Mouse (Mus musculus): ENCODE data around the gene Cotl1. TPM values are rescaled to one million over a fixed set of nuclear protein-coding genes. Genes with fewer than 3 reads are reported as not detected.

Gene Cotl1
- polyA plus RNA-seq (2015; fragmentation: Nextera tagmentation; extraction: Ambion mirVana) = 76.6 and 105 TPM in 2 replicates

DNA sequence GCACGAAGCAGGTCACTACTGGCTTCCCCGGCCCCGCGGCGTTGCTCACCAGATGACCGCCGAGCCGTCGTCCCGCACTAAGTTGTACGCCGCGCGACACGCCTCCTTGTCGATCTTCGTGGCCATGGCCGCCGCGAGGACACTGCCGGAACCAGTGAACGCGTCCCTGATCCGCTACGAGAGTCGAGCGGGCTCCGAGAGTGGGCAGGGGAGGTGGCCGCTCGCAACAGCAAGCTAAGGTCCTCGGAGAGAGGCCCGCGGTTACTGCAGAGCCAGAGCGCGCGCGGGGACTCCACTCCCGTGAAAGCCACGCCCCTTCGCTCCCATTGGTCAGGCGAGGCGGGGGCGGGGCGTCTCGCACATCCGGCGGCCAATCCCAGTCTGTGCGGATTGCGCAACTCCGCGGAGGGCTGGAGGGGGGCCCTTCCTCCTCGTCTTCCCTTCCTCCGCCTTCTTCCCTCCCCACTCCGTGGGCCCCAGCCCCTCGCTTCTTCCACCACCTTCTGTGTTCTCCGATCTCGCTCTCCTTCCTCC, at the start of gene Cotl1:
TSS of gene Cotl1 (minus strand) at position 270 of the 534 bp plus-strand sequence.
- peak within 1 kb of the TSS; percentile 79 for H3K27ac ChIP-seq (replicated peaks)
- no peaks in the 10 kb centered on the region for H3K27me3 ChIP-seq
- no peaks in the 10 kb centered on the region for H3K36me3 ChIP-seq
- peak within 1 kb of the TSS; percentile 58 for H3K9ac ChIP-seq
- H3K9me3 ChIP-seq (replicated peaks) = no peaks in the 10 kb centered on the region
- WGBS = 0% methylated on average over 56 of the region's 57 CpGs
- H3K4me1 ChIP-seq = peaks cover 42% of the 10 kb centered on the region
- ATAC-seq (ENCODE audit: insufficient number of reproducible peaks, low FRiP score, low TSS enrichment, low read depth) = peak; percentile 94
- H3K4me3 ChIP-seq (replicated peaks) = peak within 1 kb of the TSS; percentile 60
- H3K4me2 ChIP-seq (replicated peaks) = peak within 1 kb of the TSS; percentile 87

DNA sequence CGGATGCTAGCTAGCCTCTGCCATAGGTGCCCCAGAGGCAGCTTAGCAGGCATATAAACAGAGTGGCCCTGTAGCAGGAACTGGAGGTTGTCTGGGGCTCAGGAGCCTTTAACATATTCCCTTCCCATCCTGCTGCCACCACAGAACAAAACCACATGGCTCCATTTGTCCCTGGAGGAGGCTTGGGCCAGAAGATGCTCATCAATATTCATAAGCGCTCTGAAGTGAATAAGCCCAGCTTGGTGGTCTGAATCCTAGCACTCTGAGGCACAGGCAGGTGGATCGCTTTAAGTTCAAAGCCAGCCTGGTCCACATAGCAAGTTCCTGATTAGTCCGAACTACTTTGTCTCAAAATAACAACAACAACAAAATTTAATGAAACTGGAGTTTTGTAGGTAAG, 47.7 kb upstream of the Cotl1 start:
- H3K27me3 ChIP-seq = peaks cover 3% of the 10 kb centered on the region; the same call in 1 of the 2 replicates
- WGBS = 50% methylated on average over 4 of the region's 4 CpGs
- H3K9me3 ChIP-seq (replicated peaks) = no peaks in the 10 kb centered on the region
- H3K36me3 ChIP-seq = no peaks in the 10 kb centered on the region
- H3K4me3 ChIP-seq (replicated peaks) = no peak overlapping the region
- H3K27ac ChIP-seq (replicated peaks) = no peak overlapping the region
- H3K9ac ChIP-seq = no peak overlapping the region
- H3K4me1 ChIP-seq = peaks cover 6% of the 10 kb centered on the region; the same call in 1 of the 2 replicates
- no peak for ATAC-seq (ENCODE audit: insufficient number of reproducible peaks, low FRiP score, low TSS enrichment, low read depth)
- H3K4me2 ChIP-seq (replicated peaks) = no peak overlapping the region

DNA sequence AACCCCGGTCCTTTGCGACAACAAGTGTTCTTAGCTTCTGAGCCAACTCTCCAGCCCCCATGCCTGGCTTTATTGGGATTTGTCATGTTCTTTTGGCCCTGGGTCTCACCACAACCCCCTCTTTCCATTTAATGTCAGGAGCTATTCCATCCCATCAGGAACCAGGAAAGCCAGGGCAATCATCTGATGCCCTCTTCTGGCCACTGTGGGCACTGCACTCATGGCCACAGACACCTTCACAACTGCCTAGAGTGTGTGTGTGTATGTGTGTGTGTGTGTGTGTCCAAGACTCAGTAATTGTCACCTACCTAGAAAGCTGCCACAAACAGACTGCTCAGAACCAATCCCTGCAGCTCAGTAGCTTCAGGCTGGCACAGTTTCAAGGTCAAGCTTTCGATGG, 46.8 kb upstream of the Cotl1 start:
- Histone ChIP-seq H3K4me2 (replicated peaks) (no peak overlapping the region), H3K36me3 (no peaks in the 10 kb centered on the region), H3K27ac (replicated peaks) (no peak overlapping the region), H3K9me3 (replicated peaks) (no peaks in the 10 kb centered on the region), H3K4me3 (replicated peaks) (no peak overlapping the region), H3K27me3 (peaks cover 3% of the 10 kb centered on the region; the same call in 1 of the 2 replicates), H3K9ac (no peak overlapping the region), H3K4me1 (peaks cover 6% of the 10 kb centered on the region; the same call in 1 of the 2 replicates)
- 90% methylated on average over 3 of the region's 3 CpGs for WGBS
- no peak for ATAC-seq (ENCODE audit: insufficient number of reproducible peaks, low FRiP score, low TSS enrichment, low read depth)

DNA sequence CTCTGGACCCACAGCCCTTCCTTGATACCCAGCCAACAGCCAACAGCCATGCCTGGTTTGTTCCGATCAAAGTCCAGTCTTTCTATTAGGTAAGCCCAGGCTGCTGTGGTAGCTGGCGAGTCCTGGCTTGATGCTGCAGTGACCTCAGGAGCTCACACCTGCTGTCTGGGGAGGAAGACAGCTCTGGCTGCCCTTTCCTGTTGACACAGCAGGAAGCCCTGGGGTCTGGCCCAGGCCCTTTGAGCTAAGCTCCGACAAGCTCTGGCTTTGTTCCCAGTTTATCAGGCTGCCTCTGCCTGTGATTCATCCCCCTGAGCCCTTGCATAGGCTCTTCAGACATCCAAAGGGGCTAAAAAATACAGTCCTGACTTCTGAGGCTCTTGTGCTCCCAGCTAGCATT, 45.3 kb upstream of the Cotl1 start:
- Histone ChIP-seq H3K9me3 (replicated peaks) (no peaks in the 10 kb centered on the region), H3K9ac (no peak overlapping the region), H3K36me3 (no peaks in the 10 kb centered on the region), H3K27me3 (peaks cover 3% of the 10 kb centered on the region; the same call in 1 of the 2 replicates), H3K4me3 (replicated peaks) (no peak overlapping the region), H3K27ac (replicated peaks) (no peak overlapping the region), H3K4me1 (peaks cover 14% of the 10 kb centered on the region), H3K4me2 (replicated peaks) (no peak overlapping the region)
- peak; percentile 47; the same call in 1 of the 2 replicates for ATAC-seq (ENCODE audit: insufficient number of reproducible peaks, low FRiP score, low TSS enrichment, low read depth)
- 26% methylated on average over 3 of the region's 3 CpGs for WGBS

- ATAC-seq (ENCODE audit: insufficient number of reproducible peaks, low FRiP score, low TSS enrichment, low read depth) = no peak
- Histone ChIP-seq H3K27me3 (peaks cover 16% of the 10 kb centered on the region), H3K9me3 (replicated peaks) (no peaks in the 10 kb centered on the region), H3K36me3 (no peaks in the 10 kb centered on the region), H3K4me2 (replicated peaks) (no peak overlapping the region), H3K4me1 (peaks cover 20% of the 10 kb centered on the region), H3K4me3 (replicated peaks) (no peak overlapping the region), H3K27ac (replicated peaks) (no peak overlapping the region), H3K9ac (no peak overlapping the region)
- WGBS = 87% methylated on average over 7 of the region's 7 CpGs
These were observed 42.9 kb upstream of the Cotl1 start for GRCm38 (mm10) chr8:119883281-119883680.

DNA sequence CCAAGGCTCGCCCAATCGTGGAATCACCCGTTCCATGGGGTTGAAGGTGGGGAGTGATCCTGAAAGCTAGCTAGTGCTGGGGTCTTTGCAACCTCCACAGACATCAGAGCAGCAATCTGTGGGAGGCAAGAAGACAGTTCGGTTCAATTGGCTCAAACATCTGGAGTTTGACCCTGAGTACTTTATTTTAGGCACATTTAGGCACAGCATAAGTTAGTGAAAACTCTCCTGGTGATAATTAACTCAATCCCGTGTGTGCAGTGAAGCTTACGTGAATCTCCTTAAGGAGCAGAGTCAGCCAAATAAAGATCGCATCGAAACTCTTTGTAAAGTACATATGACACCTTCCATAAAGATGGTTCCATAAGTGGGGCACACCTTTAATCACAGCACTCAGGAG, 41.6 kb upstream of the Cotl1 start:
- no peak overlapping the region for H3K9ac ChIP-seq
- peaks cover 20% of the 10 kb centered on the region for H3K4me1 ChIP-seq
- H3K36me3 ChIP-seq = peaks cover 6% of the 10 kb centered on the region; the same call in 1 of the 2 replicates
- no peak for ATAC-seq (ENCODE audit: insufficient number of reproducible peaks, low FRiP score, low TSS enrichment, low read depth)
- no peaks in the 10 kb centered on the region for H3K9me3 ChIP-seq (replicated peaks)
- H3K4me2 ChIP-seq (replicated peaks) = no peak overlapping the region
- WGBS = 64% methylated on average over 8 of the region's 8 CpGs
- no peak overlapping the region for H3K4me3 ChIP-seq (replicated peaks)
- H3K27ac ChIP-seq (replicated peaks) = no peak overlapping the region
- H3K27me3 ChIP-seq = peaks cover 20% of the 10 kb centered on the region

GRCm38 (mm10) chr8:119881301-119881700, 41.0 kb upstream of the Cotl1 start:
- no peak overlapping the region for H3K27ac ChIP-seq (replicated peaks)
- no peaks in the 10 kb centered on the region for H3K9me3 ChIP-seq (replicated peaks)
- no peak overlapping the region for H3K9ac ChIP-seq
- no peak overlapping the region for H3K4me2 ChIP-seq (replicated peaks)
- H3K36me3 ChIP-seq = peaks cover 6% of the 10 kb centered on the region; the same call in 1 of the 2 replicates
- ATAC-seq (ENCODE audit: insufficient number of reproducible peaks, low FRiP score, low TSS enrichment, low read depth) = no peak
- no peak overlapping the region for H3K4me3 ChIP-seq (replicated peaks)
- H3K27me3 ChIP-seq = peaks cover 20% of the 10 kb centered on the region
- WGBS = 48% methylated on average over 6 of the region's 6 CpGs
- peaks cover 20% of the 10 kb centered on the region for H3K4me1 ChIP-seq

DNA sequence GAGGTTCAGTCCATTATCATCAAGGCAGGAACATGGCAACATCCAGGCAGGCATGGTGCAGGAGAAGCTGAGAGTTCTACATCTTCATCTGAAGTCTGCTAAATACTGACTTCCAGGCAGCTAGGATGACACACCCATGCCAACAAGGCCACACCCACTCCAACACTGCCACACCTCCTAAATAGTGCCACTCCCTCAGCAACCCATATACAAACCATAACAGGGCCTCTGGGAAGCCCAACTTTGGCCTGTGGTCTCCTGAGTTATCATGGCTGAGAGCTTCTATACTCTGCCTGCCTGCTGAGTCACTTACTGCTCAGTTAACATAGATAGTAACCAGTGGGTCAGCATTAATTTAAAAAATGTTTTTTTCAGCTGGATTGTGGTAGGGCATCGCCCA, 32.8 kb upstream of the Cotl1 start:
- Histone ChIP-seq H3K9me3 (replicated peaks) (peaks cover 8% of the 10 kb centered on the region; the same call in 1 of the 2 replicates), H3K27me3 (0 out of 2 replicates have a peak, but pooled peaks cover 4% of the 10 kb centered on the region), H3K4me2 (replicated peaks) (no peak overlapping the region), H3K4me3 (replicated peaks) (no peak overlapping the region), H3K4me1 (no peaks in the 10 kb centered on the region), H3K36me3 (peaks cover 34% of the 10 kb centered on the region), H3K9ac (no peak overlapping the region), H3K27ac (replicated peaks) (no peak overlapping the region)
- 94% methylated on average over 1 of the region's 1 CpGs for WGBS
- ATAC-seq (ENCODE audit: insufficient number of reproducible peaks, low FRiP score, low TSS enrichment, low read depth) = no peak

- Histone ChIP-seq H3K27ac (replicated peaks) (no peak overlapping the region), H3K4me2 (replicated peaks) (no peak overlapping the region), H3K4me3 (replicated peaks) (no peak overlapping the region), H3K27me3 (no peaks in the 10 kb centered on the region), H3K36me3 (peaks cover 28% of the 10 kb centered on the region), H3K9me3 (replicated peaks) (peaks cover 8% of the 10 kb centered on the region; the same call in 1 of the 2 replicates), H3K9ac (no peak overlapping the region), H3K4me1 (no peaks in the 10 kb centered on the region)
- ATAC-seq (ENCODE audit: insufficient number of reproducible peaks, low FRiP score, low TSS enrichment, low read depth) = no peak
- 87% methylated on average over 20 of the region's 20 CpGs for WGBS
These were observed 29.3 kb upstream of the Cotl1 start for GRCm38 (mm10) chr8:119869616-119870015.

- Histone ChIP-seq H3K9ac (peak overlapping the region; percentile 62), H3K9me3 (replicated peaks) (no peaks in the 10 kb centered on the region), H3K4me3 (replicated peaks) (peak overlapping the region; percentile 81), H3K4me2 (replicated peaks) (peak overlapping the region; percentile 89), H3K36me3 (no peaks in the 10 kb centered on the region), H3K27me3 (0 out of 2 replicates have a peak, but pooled peaks cover 21% of the 10 kb centered on the region), H3K27ac (replicated peaks) (peak overlapping the region; percentile 66; the same call in 1 of the 2 replicates), H3K4me1 (peaks cover 9% of the 10 kb centered on the region)
- no peak for ATAC-seq (ENCODE audit: insufficient number of reproducible peaks, low FRiP score, low TSS enrichment, low read depth)
- WGBS = 8% methylated on average over 6 of the region's 6 CpGs
These were observed 22.4 kb upstream of the Cotl1 start for GRCm38 (mm10) chr8:119862749-119863148.

- 0 out of 2 replicates have a peak, but pooled peaks cover 21% of the 10 kb centered on the region for H3K27me3 ChIP-seq
- peak overlapping the region; percentile 81 for H3K4me3 ChIP-seq (replicated peaks)
- H3K9ac ChIP-seq = peak overlapping the region; percentile 62
- peak overlapping the region; percentile 89 for H3K4me2 ChIP-seq (replicated peaks)
- ATAC-seq (ENCODE audit: insufficient number of reproducible peaks, low FRiP score, low TSS enrichment, low read depth) = no peak; the same call in 1 of the 2 replicates
- H3K27ac ChIP-seq (replicated peaks) = peak overlapping the region; percentile 66; the same call in 1 of the 2 replicates
- no peaks in the 10 kb centered on the region for H3K9me3 ChIP-seq (replicated peaks)
- no peaks in the 10 kb centered on the region for H3K36me3 ChIP-seq
- under 1% methylated on average over 19 of the region's 19 CpGs for WGBS
- H3K4me1 ChIP-seq = peaks cover 9% of the 10 kb centered on the region
These were observed 22.0 kb upstream of the Cotl1 start for GRCm38 (mm10) chr8:119862390-119862734.

Measured in embryonic facial prominence, embryonic 15.5 days (tissue).